Mouse (Mus musculus) lung, adult 2 months (tissue): ENCODE data around the gene Slit3. TPM values are rescaled to one million over a fixed set of nuclear protein-coding genes. Genes with fewer than 3 reads are reported as not detected.

ENCODE experiments used
- DNase-seq: peaks from one replicate; pipeline ENCODE4 v3.0.0; 2022
- H3K4me1 ChIP-seq: fragments of 200-500 bp; 2 replicates; pipeline ENCODE4 v1.6.1; 2011; ENCODE audit warnings: low read length; ENCODE audit not compliant: control insufficient read depth, insufficient read depth
- H3K4me3 ChIP-seq: fragments of 200-500 bp; replicated peaks from 2 replicates; pipeline ENCODE3; 2011; ENCODE audit warnings: low read depth, mild to moderate bottlenecking, control low read depth, low read length; ENCODE audit errors: extremely low read depth
- CTCF ChIP-seq: fragments of 200-500 bp; IDR thresholded peaks from 2 replicates; pipeline ENCODE4 v1.5.1; 2011; ENCODE audit warnings: mild to moderate bottlenecking, low read length, control low read depth; ENCODE audit not compliant: insufficient read depth
- POLR2A ChIP-seq: fragments of 200-500 bp; IDR thresholded peaks from 2 replicates; pipeline ENCODE4 v1.6.1; 2011; ENCODE audit warnings: low read depth, mild to moderate bottlenecking, control low read depth, low read length, borderline replicate concordance; ENCODE audit errors: extremely low read depth
- WGBS: fragments of 180-500 bp; shearing (Covaris S2); methylation state at CpG from one replicate; pipeline ENCODE4 v1.1.7; 2018; 5-methylcytosine and 5-hydroxymethylcytosine counted together
- polyA plus RNA-seq: library from polyadenylated mRNA; depleted of rRNA; stranded (reverse); fragments of >200 nt; gene quantifications from 2 replicates; pipeline ENCODE4 v1.2.3, GENCODE M21; 2012

Gene Slit3
- polyA plus RNA-seq, 1 experiment = 69.7 TPM

- no peak for DNase-seq
- Histone ChIP-seq H3K4me3 (no peak overlapping the region), H3K4me1 (peaks cover 5% of the 10 kb centered on the region)
- 60% methylated on average over 10 of the region's 10 CpGs for WGBS
- no peak for TF ChIP-seq POLR2A
- TF ChIP-seq CTCF = no peak
Measured at GRCm38 (mm10) chr11:35231361-35232090, 110.5 kb downstream of the Slit3 start.

GRCm38 (mm10) chr11:35232321-35232720 is 111.3 kb downstream of the Slit3 start:
- WGBS = 75% methylated on average over 4 of the region's 4 CpGs
- peaks cover 5% of the 10 kb centered on the region for H3K4me1 ChIP-seq
- H3K4me3 ChIP-seq = no peak overlapping the region
- DNase-seq = no peak
- TF ChIP-seq CTCF = no peak
- TF ChIP-seq POLR2A = no peak

GRCm38 (mm10) chr11:35241379-35241778 is 120.4 kb downstream of the Slit3 start:
- WGBS = 90% methylated on average over 7 of the region's 7 CpGs
- DNase-seq = no peak

GRCm38 (mm10) chr11:35243597-35243996 is 122.6 kb downstream of the Slit3 start:
- no peak for DNase-seq
- H3K4me1 ChIP-seq = no peaks in the 10 kb centered on the region; the same call in 1 of the 2 replicates
- no peak for TF ChIP-seq POLR2A
- no peak for TF ChIP-seq CTCF
- no peak overlapping the region for H3K4me3 ChIP-seq
- 90% methylated on average over 9 of the region's 9 CpGs for WGBS

More at GRCm38 (mm10) chr11:35241379-35241778, 120.4 kb downstream of the Slit3 start:
- TF ChIP-seq CTCF = no peak
- TF ChIP-seq POLR2A = no peak
- Histone ChIP-seq H3K4me1 (no peaks in the 10 kb centered on the region; the same call in 1 of the 2 replicates), H3K4me3 (no peak overlapping the region)

GRCm38 (mm10) chr11:35244526-35244925 is 123.5 kb downstream of the Slit3 start:
- no peak for TF ChIP-seq POLR2A
- TF ChIP-seq CTCF = no peak
- WGBS = 65% methylated on average over 7 of the region's 7 CpGs
- DNase-seq = no peak

GRCm38 (mm10) chr11:35246623-35247022 is 125.6 kb downstream of the Slit3 start:
- DNase-seq = no peak
- H3K4me3 ChIP-seq = no peak overlapping the region
- no peaks in the 10 kb centered on the region for H3K4me1 ChIP-seq
- WGBS = 82% methylated on average over 3 of the region's 3 CpGs
- no peak for TF ChIP-seq POLR2A
- no peak for TF ChIP-seq CTCF

More at GRCm38 (mm10) chr11:35244526-35244925, 123.5 kb downstream of the Slit3 start:
- Histone ChIP-seq H3K4me3 (no peak overlapping the region), H3K4me1 (no peaks in the 10 kb centered on the region; the same call in 1 of the 2 replicates)

GRCm38 (mm10) chr11:35248088-35248487 is 127.1 kb downstream of the Slit3 start:
- Histone ChIP-seq H3K4me1 (no peaks in the 10 kb centered on the region), H3K4me3 (no peak overlapping the region)
- 77% methylated on average over 5 of the region's 5 CpGs for WGBS
- no peak for DNase-seq
- no peak for TF ChIP-seq CTCF

GRCm38 (mm10) chr11:35250871-35251418 is 129.9 kb downstream of the Slit3 start:
- WGBS = 39% methylated on average over 4 of the region's 4 CpGs
- TF ChIP-seq POLR2A (no peak), CTCF (no peak)
- no peaks in the 10 kb centered on the region for H3K4me1 ChIP-seq
- H3K4me3 ChIP-seq = no peak overlapping the region
- DNase-seq = no peak

- 60% methylated on average over 4 of the region's 4 CpGs for WGBS
- Histone ChIP-seq H3K4me3 (no peak overlapping the region), H3K4me1 (no peaks in the 10 kb centered on the region)
- no peak for DNase-seq
- TF ChIP-seq CTCF (no peak), POLR2A (no peak)
Measured at GRCm38 (mm10) chr11:35251910-35252309, 130.9 kb downstream of the Slit3 start.

GRCm38 (mm10) chr11:35257351-35257750 is 136.3 kb downstream of the Slit3 start:
- TF ChIP-seq POLR2A = no peak
- TF ChIP-seq CTCF = no peak
- Histone ChIP-seq H3K4me3 (no peak overlapping the region), H3K4me1 (no peaks in the 10 kb centered on the region)
- no peak for DNase-seq
- 64% methylated on average over 6 of the region's 6 CpGs for WGBS
